Mouse (Mus musculus) ES-E14 (cell line): ENCODE results near the gene Eva1a. TPM values are rescaled to one million over a fixed set of nuclear protein-coding genes. Genes with fewer than 3 reads are reported as not detected.

Experiments used
- DNase-seq: peaks from one replicate; pipeline ENCODE4 v3.0.0-alpha.2; 2013; ENCODE audit warnings: low read depth, low spot score
- H3K27ac ChIP-seq: 2 replicates; pipeline ENCODE4 v1.5.1; 2012; ENCODE audit warnings: low read depth, mild to moderate bottlenecking, low read length, moderate library complexity, mixed read lengths; ENCODE audit not compliant: poor library complexity, insufficient read depth, severe bottlenecking
- H3K36me3 ChIP-seq: 2 replicates; pipeline ENCODE4 v1.6.1; 2012; ENCODE audit warnings: mild to moderate bottlenecking, low read length, moderate library complexity, mixed read lengths; ENCODE audit not compliant: control insufficient read depth, poor library complexity, insufficient read depth, severe bottlenecking
- H3K4me1 ChIP-seq, 2 experiments: fragments of 150-350 bp in 1 of 2; sonication (generic) in 1 of 2; 2 replicates each; pipeline ENCODE4 v1.6.1; 2012; ENCODE audit warnings: low read length in 2 of 2, mild to moderate bottlenecking in 1 of 2, mixed read lengths in 1 of 2; ENCODE audit not compliant: control insufficient read depth in 2 of 2, insufficient read depth in 2 of 2, poor library complexity in 1 of 2
- H3K4me3 ChIP-seq, 2 experiments: fragments of 150-350 bp in 1 of 2; sonication (generic) in 1 of 2; 2 replicates each; pipeline ENCODE4 v1.5.1; 2012; ENCODE audit warnings: low read length in 2 of 2, low read depth in 1 of 2, mild to moderate bottlenecking in 1 of 2, mixed read lengths in 1 of 2; ENCODE audit not compliant: insufficient read depth in 1 of 2, poor library complexity in 1 of 2, severe bottlenecking in 1 of 2
- H3K9ac ChIP-seq: 2 replicates; pipeline ENCODE4 v1.6.1; 2012; ENCODE audit warnings: low read depth, mild to moderate bottlenecking, low read length, mixed read lengths; ENCODE audit not compliant: poor library complexity, insufficient read depth, severe bottlenecking
- H3K9me3 ChIP-seq: fragments of 150-350 bp; sonication (generic); 2 replicates; pipeline ENCODE4 v1.6.1; 2012; ENCODE audit warnings: low read depth, mild to moderate bottlenecking, low read length; ENCODE audit not compliant: control insufficient read depth, insufficient read depth
- CHD2 ChIP-seq: IDR thresholded peaks from 2 replicates; pipeline ENCODE4 v1.6.1; 2014; ENCODE audit warnings: mild to moderate bottlenecking, low read depth, low read length, inconsistent platforms
- HCFC1 ChIP-seq: IDR thresholded peaks from 2 replicates; pipeline ENCODE4 v1.6.1; 2012; ENCODE audit warnings: low read length, inconsistent platforms, borderline replicate concordance; ENCODE audit not compliant: insufficient read depth
- MAFK ChIP-seq: IDR thresholded peaks from 2 replicates; pipeline ENCODE4 v1.6.1; 2014; ENCODE audit warnings: mild to moderate bottlenecking, low read depth, low read length, inconsistent platforms; ENCODE audit not compliant: insufficient read depth
- ZC3H11A ChIP-seq: IDR thresholded peaks from 2 replicates; pipeline ENCODE4 v1.6.1; 2012; ENCODE audit warnings: low read depth, mild to moderate bottlenecking, inconsistent platforms, low read length, borderline replicate concordance
- ZNF384 ChIP-seq: IDR thresholded peaks from 2 replicates; pipeline ENCODE4 v1.6.1; 2012; ENCODE audit warnings: low read depth, low read length, inconsistent platforms
- in situ Hi-C, 2 experiments: fragments of 600-800 bp; cut with MboI; formaldehyde crosslinking; loops; one replicate each; pipeline ENCODE4 v1.15.1; 2025; ENCODE audit warnings: low sequenced_read_pairs in 2 of 2, inconsistent platforms in 1 of 2; ENCODE audit not compliant: unreplicated experiment in 2 of 2
- total RNA-seq: library from RNA; depleted of rRNA; stranded (reverse); fragments of 300-350 nt; gene quantifications from 2 replicates; pipeline ENCODE4 v1.2.3, GENCODE M21; 2012

Eva1a gene
- total RNA-seq, 1 experiment, result 4.4 TPM

DNA sequence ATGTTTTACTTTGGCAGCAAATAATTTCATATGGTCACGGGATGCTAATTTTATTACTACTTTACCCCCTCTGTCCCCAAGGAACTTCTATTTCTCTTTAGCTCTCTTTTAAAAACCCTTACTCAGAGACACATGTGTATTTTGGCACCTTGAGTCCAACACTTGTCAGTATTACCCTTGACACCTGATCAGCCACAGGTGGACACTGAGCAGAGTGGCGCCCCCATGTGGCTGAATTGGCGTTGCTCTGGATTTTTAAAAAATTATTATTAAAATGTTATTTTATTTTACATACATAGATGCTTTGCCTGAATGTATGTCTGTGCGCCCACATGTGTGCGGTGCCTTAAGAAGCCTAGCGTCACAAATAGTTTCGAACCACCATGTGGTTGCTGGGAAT is 14.0 kb downstream of the Eva1a start:
- no peak overlapping the region for H3K27ac ChIP-seq
- no peak overlapping the region for H3K9ac ChIP-seq
- H3K9me3 ChIP-seq, result no peaks in the 10 kb centered on the region
- no peaks in the 10 kb centered on the region for H3K4me1 ChIP-seq
- DNase-seq, result no peak
- H3K4me3 ChIP-seq, result no peak overlapping the region
- no peaks in the 10 kb centered on the region for H3K36me3 ChIP-seq
- TF ChIP-seq CHD2 (no peak), MAFK (no peak), ZC3H11A (no peak), ZNF384 (no peak), HCFC1 (no peak)
- in situ Hi-C loops, result no loop called here

DNA sequence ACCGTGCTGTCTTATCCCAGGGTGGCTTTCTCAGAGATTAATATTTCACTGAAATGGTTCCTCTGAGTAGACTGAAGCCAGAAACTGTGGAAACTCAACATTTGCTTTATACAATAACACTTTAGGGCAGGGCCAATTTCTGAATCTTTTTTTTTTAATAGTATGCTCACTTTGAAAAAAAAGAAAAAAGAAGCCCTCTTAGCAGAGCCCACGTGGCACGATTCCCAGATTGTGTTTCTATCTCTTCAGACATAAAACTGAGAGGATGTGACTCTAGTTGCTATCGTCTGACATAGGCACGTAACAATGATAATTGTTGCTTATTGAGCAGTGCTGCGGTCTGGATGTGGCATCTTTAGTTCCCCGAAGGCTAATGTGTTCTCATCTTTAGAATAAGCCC is 19.1 kb downstream of the Eva1a start:
- no peaks in the 10 kb centered on the region for H3K36me3 ChIP-seq
- no peaks in the 10 kb centered on the region for H3K4me1 ChIP-seq
- no peak for DNase-seq
- no peaks in the 10 kb centered on the region for H3K9me3 ChIP-seq
- H3K9ac ChIP-seq, result no peak overlapping the region
- no peak overlapping the region for H3K27ac ChIP-seq
- TF ChIP-seq ZC3H11A (no peak), MAFK (no peak), CHD2 (no peak), HCFC1 (no peak), ZNF384 (no peak)
- H3K4me3 ChIP-seq, result no peak overlapping the region
- in situ Hi-C loops, result no loop called here

DNA sequence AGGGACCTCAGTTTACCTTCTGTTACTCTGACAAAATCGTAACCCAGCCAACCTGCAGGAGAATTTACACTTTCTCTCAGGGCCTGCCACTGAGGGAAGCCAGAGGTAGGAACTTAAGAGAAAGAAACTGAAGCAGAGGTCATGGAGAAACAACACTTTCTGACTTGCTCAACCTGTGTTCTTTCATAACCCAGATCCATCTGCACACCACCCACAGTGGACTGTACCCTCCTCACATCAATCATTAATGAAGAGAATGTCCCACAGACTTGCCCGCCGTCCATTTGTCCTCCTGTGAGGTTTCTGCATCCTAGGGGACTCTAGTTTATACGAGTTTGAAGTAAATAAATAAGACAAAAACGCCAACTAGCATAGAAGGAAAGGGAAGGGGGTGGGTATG is 24.4 kb downstream of the Eva1a start:
- Histone ChIP-seq H3K9me3 (no peaks in the 10 kb centered on the region), H3K27ac (no peak overlapping the region), H3K4me1 (no peaks in the 10 kb centered on the region), H3K36me3 (no peaks in the 10 kb centered on the region), H3K4me3 (no peak overlapping the region), H3K9ac (no peak overlapping the region)
- TF ChIP-seq CHD2, result no peak
- no peak for TF ChIP-seq ZNF384
- TF ChIP-seq HCFC1, result no peak
- no peak for TF ChIP-seq ZC3H11A
- no peak for TF ChIP-seq MAFK
- no peak for DNase-seq
- in situ Hi-C loops, result no loop called here

DNA sequence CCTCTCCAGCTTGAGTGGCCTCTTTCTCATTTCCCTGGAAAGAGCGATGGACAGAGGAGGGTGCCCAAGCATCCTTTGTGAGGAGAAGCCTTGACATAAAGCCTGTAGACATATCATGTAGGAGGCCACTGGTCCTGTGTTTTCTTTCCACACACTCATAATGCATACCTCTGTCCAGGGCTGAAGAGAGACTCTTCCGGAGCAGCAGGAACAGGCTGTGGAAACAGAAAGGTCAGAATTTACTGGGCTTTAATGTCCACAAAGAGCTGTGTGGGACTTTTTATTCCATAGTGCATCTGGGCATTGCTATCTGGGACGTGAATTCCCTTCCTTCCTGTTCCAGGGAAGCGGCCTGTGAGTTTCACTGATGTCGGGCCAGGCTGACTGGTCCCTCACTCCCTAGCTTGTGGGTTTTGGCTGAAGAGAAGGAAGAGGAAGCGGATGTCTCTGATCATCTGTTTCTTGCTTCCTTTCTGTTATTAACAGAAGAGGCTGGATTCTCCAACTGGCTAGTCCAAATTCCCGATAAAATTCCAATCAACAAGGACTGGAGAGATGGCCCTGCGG is 25.8 kb downstream of the Eva1a start:
- DNase-seq, result no peak

More for the DNA sequence above, 25.8 kb downstream of the Eva1a start:
- Histone ChIP-seq H3K4me3 (no peak overlapping the region), H3K9ac (no peak overlapping the region), H3K27ac (no peak overlapping the region), H3K36me3 (no peaks in the 10 kb centered on the region), H3K9me3 (no peaks in the 10 kb centered on the region), H3K4me1 (no peaks in the 10 kb centered on the region)
- TF ChIP-seq HCFC1 (no peak), MAFK (no peak), CHD2 (no peak), ZNF384 (no peak), ZC3H11A (no peak)
- in situ Hi-C loops, result no loop called here
